Mouse (Mus musculus) hindbrain, postnatal 0 days (tissue): ENCODE results near the gene Pamr1. TPM values are rescaled to one million over a fixed set of nuclear protein-coding genes. Genes with fewer than 3 reads are reported as not detected.

ENCODE experiments used
- ATAC-seq: fragments of 200-750 bp; cut with Nextera tagmentation; 2 replicates; pipeline ENCODE4 v1.8.0; 2017; ENCODE audit warnings: mild to moderate bottlenecking, moderate TSS enrichment, moderate library complexity
- DNase-seq: peaks from one replicate; pipeline ENCODE4 v3.0.0-alpha.2; 2015; ENCODE audit warnings: low spot score
- H3K27ac ChIP-seq: fragments of 300-500 bp; sonication (generic); 2 replicates; pipeline ENCODE4 v1.5.1; 2014; ENCODE audit warnings: mild to moderate bottlenecking
- H3K27me3 ChIP-seq: fragments of 300-500 bp; sonication (generic); 2 replicates; pipeline ENCODE4 v1.6.1; 2014; ENCODE audit warnings: low read length, mixed read lengths; ENCODE audit not compliant: insufficient read depth
- H3K36me3 ChIP-seq: fragments of 300-500 bp; sonication (generic); 2 replicates; pipeline ENCODE4 v1.6.1; 2014; ENCODE audit warnings: low read length, mixed read lengths; ENCODE audit not compliant: insufficient read depth
- H3K4me1 ChIP-seq: fragments of 300-500 bp; sonication (generic); 2 replicates; pipeline ENCODE4 v1.6.1; 2014; ENCODE audit warnings: antibody characterized with exemption, low read length, mixed read lengths; ENCODE audit not compliant: insufficient read depth
- H3K4me2 ChIP-seq: fragments of 300-500 bp; sonication (generic); 2 replicates; pipeline ENCODE4 v1.6.1; 2014; ENCODE audit warnings: low read depth, mild to moderate bottlenecking, low read length, moderate library complexity, mixed read lengths
- H3K4me3 ChIP-seq: fragments of 300-500 bp; sonication (generic); 2 replicates; pipeline ENCODE4 v1.5.1; 2014; ENCODE audit warnings: low read length
- H3K9ac ChIP-seq: fragments of 300-500 bp; sonication (generic); replicated peaks from 2 replicates; pipeline ENCODE4 v1.6.1; 2014; ENCODE audit warnings: mild to moderate bottlenecking, low read length, moderate library complexity, mixed read lengths
- H3K9me3 ChIP-seq: fragments of 300-500 bp; sonication (generic); 2 replicates; pipeline ENCODE4 v1.6.1; 2016; ENCODE audit warnings: low read length, mixed read lengths
- CTCF ChIP-seq: IDR thresholded peaks from 2 replicates; pipeline ENCODE4 v1.5.1; 2016; ENCODE audit warnings: antibody characterized with exemption, control low read depth, low read depth
- WGBS: fragments of 180-500 bp; shearing (Covaris S2); extraction: QIAGEN DNeasy Blood & Tissue Kit; methylation state at CpG from one replicate; pipeline ENCODE4 v1.1.7; 2014; 5-methylcytosine and 5-hydroxymethylcytosine counted together
- polyA plus RNA-seq: library from polyadenylated mRNA; unstranded; fragments of >200 nt; fragmentation: Nextera tagmentation; extraction: Ambion mirVana; gene quantifications from 2 replicates; pipeline ENCODE4 v1.2.1, GENCODE M21; 2015
- total RNA-seq: library from RNA; depleted of rRNA; stranded (reverse); fragments of >200 nt; gene quantifications from 2 replicates; pipeline ENCODE4 v1.2.3, GENCODE M21; 2014

The Pamr1 gene
- total and polyA plus RNA-seq, 2 experiments from 2014 or later = 11.4 to 13.2 TPM

DNA sequence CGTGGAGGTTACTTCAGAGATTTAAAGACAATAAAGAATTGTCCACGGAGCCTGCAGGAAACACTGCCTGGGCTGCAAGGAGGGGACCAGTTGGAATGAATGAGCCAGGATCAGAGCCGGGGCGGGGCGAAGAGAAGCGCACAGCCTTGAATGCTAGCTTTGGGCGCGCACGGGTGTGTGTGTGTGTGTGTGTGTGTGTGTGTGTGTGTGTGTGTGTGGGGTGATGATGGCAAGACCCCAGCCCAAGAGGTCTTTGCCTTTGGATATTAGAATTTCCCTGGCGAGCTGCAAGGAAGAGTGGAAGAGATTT, 109.7 kb downstream of the Pamr1 start:
- H3K9ac ChIP-seq = peak overlapping the region; percentile 84
- H3K9me3 ChIP-seq = no peaks in the 10 kb centered on the region
- DNase-seq = peak; percentile 68
- peak overlapping the region; percentile 94 for H3K27ac ChIP-seq
- H3K4me2 ChIP-seq = peak overlapping the region; percentile 73
- H3K36me3 ChIP-seq = no peaks in the 10 kb centered on the region
- WGBS = 1% methylated on average over 10 of the region's 10 CpGs
- peaks cover 23% of the 10 kb centered on the region for H3K4me1 ChIP-seq
- H3K4me3 ChIP-seq = peak overlapping the region; percentile 85
- peak; percentile 46; the same call in 1 of the 2 replicates for ATAC-seq
- H3K27me3 ChIP-seq = no peaks in the 10 kb centered on the region
- TF ChIP-seq CTCF = no peak

DNA sequence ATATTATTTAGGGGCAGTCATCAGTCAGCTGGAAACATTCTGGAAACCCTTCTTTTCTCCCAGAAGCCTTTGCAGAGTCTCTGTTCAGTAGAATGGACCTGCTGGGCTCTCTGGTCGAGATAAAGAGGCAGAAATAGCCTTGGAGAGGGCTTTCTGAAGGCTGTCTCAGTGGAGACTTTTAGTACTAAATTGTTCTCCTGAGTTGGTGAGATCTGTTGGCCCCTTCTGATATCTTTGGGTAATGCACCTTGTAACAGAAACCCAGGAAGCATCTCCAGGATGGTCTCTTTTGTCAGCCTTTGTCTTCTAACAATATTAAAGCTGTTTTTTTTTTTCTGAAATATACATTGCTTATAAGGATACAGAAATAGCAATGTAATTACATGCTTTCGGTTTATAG, 111.2 kb downstream of the Pamr1 start:
- H3K27ac ChIP-seq = peak overlapping the region; percentile 46; the same call in 1 of the 2 replicates
- peak overlapping the region; percentile 85 for H3K4me3 ChIP-seq
- H3K9ac ChIP-seq = peak overlapping the region; percentile 84
- no peaks in the 10 kb centered on the region for H3K9me3 ChIP-seq
- H3K4me1 ChIP-seq = peaks cover 23% of the 10 kb centered on the region
- DNase-seq (peak; percentile 62), ATAC-seq (no peak)
- no peaks in the 10 kb centered on the region for H3K36me3 ChIP-seq
- WGBS = 27% methylated on average over 2 of the region's 2 CpGs
- H3K27me3 ChIP-seq = no peaks in the 10 kb centered on the region
- peak overlapping the region; percentile 73 for H3K4me2 ChIP-seq
- peak; percentile 46; the same call in 1 of the 2 replicates for TF ChIP-seq CTCF

DNA sequence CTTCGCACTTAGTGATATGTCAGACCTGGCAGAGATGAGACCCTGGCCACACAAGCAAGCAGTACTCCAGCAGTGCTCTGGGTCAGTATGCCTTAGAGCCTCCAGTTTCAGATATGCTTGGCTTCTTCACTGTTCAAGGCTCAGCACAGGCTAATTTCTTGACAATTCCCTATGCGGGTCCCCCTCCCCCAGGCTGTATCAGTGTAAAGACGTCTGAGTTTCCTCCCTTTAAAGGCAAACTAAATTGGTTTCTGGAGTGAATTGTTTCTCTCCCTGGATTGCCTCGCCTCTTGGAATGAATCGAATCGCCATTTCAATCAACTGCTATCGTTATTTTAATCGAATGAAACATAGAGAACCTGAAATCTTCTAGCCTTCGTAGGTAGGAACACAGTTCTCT, 113.1 kb downstream of the Pamr1 start:
- ATAC-seq (no peak), DNase-seq (peak; percentile 46)
- H3K4me3 ChIP-seq = peak overlapping the region; percentile 6; the same call in 1 of the 2 replicates
- H3K9ac ChIP-seq = peak overlapping the region; percentile 22; the same call in 1 of the 2 replicates
- H3K4me2 ChIP-seq = peak overlapping the region; percentile 73
- H3K4me1 ChIP-seq = peaks cover 16% of the 10 kb centered on the region
- no peaks in the 10 kb centered on the region for H3K36me3 ChIP-seq
- no peak for TF ChIP-seq CTCF
- no peaks in the 10 kb centered on the region for H3K27me3 ChIP-seq
- no peaks in the 10 kb centered on the region for H3K9me3 ChIP-seq
- H3K27ac ChIP-seq = peak overlapping the region; percentile 46
- 27% methylated on average over 9 of the region's 9 CpGs for WGBS

DNA sequence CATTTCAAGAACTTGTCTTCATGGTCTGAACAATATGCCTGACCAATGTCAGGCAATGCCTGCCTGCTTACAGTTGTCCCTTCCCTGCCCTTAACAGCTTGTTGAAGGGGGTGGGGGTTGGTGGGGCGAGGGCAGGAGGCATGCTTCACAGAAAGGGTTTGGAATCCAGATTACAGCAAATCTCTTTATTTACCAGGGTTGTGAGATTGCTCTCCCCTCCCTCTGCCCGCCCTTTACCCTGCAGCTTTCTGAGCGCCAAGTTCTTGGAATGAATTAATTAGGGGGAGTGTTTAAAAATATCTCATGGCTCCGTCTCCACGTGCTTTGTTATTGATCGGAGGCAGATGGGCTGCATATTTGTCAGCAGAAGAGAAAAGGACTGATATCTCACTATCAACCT, 113.5 kb downstream of the Pamr1 start:
- peaks cover 16% of the 10 kb centered on the region for H3K4me1 ChIP-seq
- DNase-seq (peak; percentile 48), ATAC-seq (no peak)

DNA sequence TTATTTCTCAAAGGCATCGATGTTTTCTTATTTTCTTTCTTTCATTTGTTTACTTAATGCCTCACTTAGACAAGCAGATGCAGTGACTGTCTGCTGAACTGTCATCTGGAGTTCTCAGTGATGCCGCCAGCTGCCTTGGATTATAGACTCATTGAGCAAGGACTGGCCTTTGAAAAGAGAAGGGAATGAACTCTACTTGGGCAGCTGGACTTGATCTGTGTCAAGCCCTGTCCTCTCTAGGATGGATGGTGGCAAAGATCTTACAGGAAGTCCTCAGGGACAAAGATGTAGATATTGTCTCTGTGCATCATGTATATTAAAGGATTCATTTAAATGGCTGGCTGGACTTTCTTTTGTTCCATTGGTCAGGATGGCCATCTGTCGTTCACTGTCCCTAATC, 114.1 kb downstream of the Pamr1 start:
- WGBS = 35% methylated on average over 3 of the region's 3 CpGs
- no peaks in the 10 kb centered on the region for H3K9me3 ChIP-seq
- no peak overlapping the region for H3K27ac ChIP-seq
- DNase-seq (peak; percentile 51), ATAC-seq (0 out of 2 replicates have a peak, but pooled peaks have one; percentile 33)
- TF ChIP-seq CTCF = no peak
- H3K4me2 ChIP-seq = peak overlapping the region; percentile 73
- H3K36me3 ChIP-seq = no peaks in the 10 kb centered on the region
- no peak overlapping the region for H3K4me3 ChIP-seq
- peaks cover 16% of the 10 kb centered on the region for H3K4me1 ChIP-seq
- H3K9ac ChIP-seq = no peak overlapping the region
- H3K27me3 ChIP-seq = no peaks in the 10 kb centered on the region

More for the DNA sequence above, 113.5 kb downstream of the Pamr1 start:
- TF ChIP-seq CTCF = no peak
- H3K9me3 ChIP-seq = no peaks in the 10 kb centered on the region
- WGBS = 11% methylated on average over 6 of the region's 6 CpGs
- H3K9ac ChIP-seq = peak overlapping the region; percentile 22; the same call in 1 of the 2 replicates
- H3K4me2 ChIP-seq = peak overlapping the region; percentile 73
- H3K27me3 ChIP-seq = no peaks in the 10 kb centered on the region
- H3K36me3 ChIP-seq = no peaks in the 10 kb centered on the region
- H3K27ac ChIP-seq = peak overlapping the region; percentile 46
- peak overlapping the region; percentile 6 for H3K4me3 ChIP-seq

DNA sequence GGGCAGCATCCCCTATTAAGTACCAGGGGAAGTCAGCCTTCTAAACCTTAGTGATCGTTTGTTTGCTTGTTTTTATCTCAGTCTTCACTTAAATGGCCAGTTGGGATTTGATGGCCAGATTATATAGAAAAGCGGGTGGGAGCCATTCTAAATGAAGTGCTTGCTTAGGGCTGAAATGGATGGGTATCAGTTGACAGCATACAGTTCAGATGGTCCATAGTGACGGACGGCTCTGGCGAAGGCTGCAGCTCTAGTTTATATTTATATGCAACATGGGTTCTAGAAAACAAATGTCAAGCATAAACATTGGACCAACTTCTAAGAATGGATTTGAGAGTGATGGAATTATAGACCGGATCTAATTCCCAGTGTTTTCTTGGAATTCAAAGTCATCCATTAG, 118.2 kb downstream of the Pamr1 start:
- Histone ChIP-seq H3K4me3 (no peak overlapping the region), H3K9ac (no peak overlapping the region), H3K36me3 (no peaks in the 10 kb centered on the region), H3K27me3 (no peaks in the 10 kb centered on the region), H3K9me3 (no peaks in the 10 kb centered on the region), H3K4me1 (peaks cover 4% of the 10 kb centered on the region), H3K4me2 (no peak overlapping the region), H3K27ac (no peak overlapping the region)
- WGBS = 84% methylated on average over 6 of the region's 6 CpGs
- ATAC-seq (no peak), DNase-seq (no peak)
- TF ChIP-seq CTCF = no peak

DNA sequence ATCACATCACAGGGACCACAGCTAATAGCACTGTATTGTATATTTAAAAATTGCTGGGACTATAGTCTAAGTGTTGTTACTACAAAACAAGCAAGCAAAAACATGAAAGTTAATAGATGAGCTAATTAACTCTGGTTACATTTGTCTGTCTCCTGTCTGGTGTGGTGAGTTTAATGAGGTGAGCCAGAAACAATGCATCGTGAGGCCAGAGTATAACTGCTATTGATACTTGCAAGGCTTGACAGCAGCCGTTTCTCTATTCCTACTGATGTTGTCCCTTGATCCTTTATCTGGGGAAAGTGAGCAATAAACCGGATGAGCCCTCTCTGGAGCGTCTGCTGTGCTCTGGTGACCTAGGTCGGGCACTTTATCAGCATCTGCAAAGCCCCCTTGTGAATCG, 119.8 kb downstream of the Pamr1 start:
- H3K9ac ChIP-seq = no peak overlapping the region
- no peak overlapping the region for H3K4me3 ChIP-seq
- H3K27ac ChIP-seq = no peak overlapping the region
- 57% methylated on average over 6 of the region's 6 CpGs for WGBS
- H3K27me3 ChIP-seq = no peaks in the 10 kb centered on the region
- no peaks in the 10 kb centered on the region for H3K9me3 ChIP-seq
- ATAC-seq (no peak), DNase-seq (no peak)
- H3K36me3 ChIP-seq = no peaks in the 10 kb centered on the region
- no peak overlapping the region for H3K4me2 ChIP-seq
- peaks cover 9% of the 10 kb centered on the region for H3K4me1 ChIP-seq
- no peak for TF ChIP-seq CTCF
